Mouse (Mus musculus) neural tube, embryonic 10.5 days (tissue): ENCODE measurements around the gene Thrap3.

ENCODE experiments used
- DNase-seq: peaks from one replicate; pipeline ENCODE4 v3.0.0-alpha.2; 2017; ENCODE audit warnings: low spot score; ENCODE audit errors: extremely low spot score

The Thrap3 gene

DNA sequence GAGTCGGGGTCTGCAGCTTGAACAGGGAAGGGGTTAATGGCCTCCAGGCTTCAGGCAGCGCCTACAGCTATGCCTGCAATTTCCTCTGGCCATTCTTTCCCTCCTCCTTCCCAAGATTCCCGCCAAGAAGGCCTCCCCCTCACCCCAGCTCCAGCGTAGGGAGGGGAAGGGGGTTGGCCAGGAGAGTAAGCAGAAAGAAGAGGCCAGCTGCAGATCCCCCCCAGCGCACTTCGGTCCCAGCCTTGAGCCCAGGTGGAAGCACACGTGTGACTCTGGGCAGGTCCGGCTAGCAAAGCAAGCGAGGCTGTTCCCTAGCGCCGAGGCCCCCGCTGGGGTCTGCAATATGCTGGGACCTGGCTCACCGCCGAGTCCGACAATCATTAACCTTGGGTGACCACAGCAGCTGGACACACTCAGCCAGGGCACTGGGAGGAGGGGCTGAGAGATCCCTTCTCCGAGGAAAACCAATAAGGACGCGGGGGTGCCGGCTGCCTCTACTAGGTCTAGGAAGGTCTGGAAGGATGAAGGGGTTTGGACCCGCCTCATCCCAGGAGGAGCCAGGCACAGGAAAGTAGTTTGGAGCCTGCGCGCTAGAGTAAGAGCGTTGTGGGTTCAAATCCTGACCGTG is 54.9 kb downstream of the Thrap3 start, which contains the start of gene Eva1b:
Gene Eva1b (plus strand): TSS at position 212 of the 628 bp plus-strand sequence.
- DNase-seq, result peak; percentile 86

DNA sequence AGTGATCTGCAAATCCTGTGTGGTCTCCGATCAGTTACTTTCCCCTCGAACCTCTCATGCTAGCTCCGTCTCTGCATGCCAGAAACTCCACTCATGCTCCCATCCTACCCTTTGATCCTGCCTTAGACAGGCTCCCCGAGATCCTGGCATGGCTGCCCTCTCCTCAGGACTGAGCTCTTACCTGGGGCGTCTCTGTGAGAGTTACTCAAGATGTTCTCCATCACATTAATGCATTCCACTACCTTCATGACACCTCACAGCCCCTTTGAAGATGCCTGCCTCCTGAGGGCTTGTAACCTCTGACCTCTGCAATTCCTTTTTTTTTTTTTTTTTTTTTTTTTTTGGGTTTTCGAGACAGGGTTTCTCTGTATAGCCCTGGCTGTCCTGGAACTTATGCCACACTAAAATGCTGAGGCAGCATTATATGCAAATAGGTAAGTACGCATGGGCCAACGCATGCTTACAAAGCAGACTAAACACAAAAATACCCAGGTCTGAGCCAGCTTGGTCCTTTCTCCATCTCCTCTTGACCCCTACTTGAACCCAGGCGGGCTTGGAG is 55.5 kb downstream of the Thrap3 start:
- peak; percentile 41 for DNase-seq

DNA sequence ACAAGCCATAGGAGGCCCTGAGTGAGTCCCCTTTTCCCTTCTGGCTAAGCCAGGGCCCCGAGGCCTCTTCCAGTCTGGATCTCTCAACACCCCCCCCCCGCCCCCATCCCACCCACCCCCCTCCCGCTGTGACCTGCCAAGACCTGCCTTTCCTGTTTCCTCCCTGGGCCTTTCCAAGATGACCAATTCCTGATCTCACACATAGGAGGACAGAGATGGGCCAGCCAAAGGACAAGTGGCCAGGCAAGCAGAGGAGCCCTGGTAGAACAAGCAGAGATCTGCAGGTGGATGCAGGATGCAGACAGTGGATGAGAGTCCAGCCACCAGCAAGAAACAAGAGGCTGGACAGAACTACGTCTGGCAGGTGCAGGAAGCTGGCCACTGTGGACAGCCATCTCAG is 57.2 kb downstream of the Thrap3 start:
- DNase-seq, result no peak

DNA sequence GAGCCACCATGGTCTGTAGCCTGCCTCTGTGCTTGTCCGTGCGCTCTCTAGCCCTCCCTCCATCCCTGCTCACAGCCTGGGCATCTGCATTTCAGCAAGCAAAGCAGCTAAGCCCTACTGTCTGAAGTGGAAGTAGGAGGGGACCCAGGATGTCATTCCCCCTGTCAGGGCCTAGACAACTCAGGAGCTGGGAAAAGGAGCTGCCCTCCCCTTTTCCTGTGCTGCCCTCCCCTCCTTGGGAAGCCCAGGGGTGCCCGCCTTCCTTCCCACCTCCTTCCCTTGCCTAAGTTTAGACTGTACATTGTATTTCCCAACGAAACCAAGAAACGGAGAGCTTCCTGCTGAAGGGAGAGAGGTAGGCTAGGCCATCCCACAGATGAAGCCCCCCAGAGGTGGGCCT is 61.5 kb downstream of the Thrap3 start:
- DNase-seq, result no peak

DNA sequence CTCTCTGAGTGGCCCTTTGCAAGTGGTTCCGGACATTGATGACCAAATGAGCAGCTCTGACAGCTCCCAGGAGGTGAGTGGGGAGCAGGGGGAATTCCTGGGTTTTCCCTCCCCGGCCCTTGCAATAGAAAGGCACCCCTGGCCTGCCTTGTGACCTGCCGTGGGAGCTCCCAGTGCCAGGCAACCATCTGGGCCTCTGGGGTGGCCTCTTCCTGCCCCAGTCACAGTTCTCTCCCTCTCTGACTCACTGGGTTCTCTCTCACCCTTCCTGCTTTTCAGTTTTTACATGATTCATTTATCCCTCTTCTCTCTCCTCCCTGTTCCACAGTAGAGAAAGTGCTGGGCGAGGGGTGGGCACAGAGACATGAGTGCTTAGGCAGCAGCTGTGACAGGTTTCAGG is 64.8 kb downstream of the Thrap3 start:
- no peak for DNase-seq

DNA sequence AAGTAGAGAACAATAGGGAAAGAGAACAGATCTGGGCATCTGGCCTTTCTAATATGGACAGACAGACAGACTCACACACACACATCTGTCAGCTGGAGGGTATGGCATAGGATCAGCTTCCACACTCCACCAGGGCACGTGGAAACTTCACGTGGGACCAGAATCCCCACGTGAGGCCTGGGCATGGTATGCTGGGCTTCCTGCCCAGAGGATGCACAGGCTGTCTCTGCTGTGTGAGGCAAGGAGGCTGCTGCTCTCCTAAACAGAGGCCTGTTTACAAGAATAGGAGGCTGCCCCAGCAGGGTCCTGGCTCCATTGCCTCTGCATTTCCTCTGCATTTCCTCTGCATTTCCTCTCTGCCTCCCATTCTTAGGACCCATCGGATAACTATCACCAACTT is 67.9 kb downstream of the Thrap3 start:
- DNase-seq, result no peak

DNA sequence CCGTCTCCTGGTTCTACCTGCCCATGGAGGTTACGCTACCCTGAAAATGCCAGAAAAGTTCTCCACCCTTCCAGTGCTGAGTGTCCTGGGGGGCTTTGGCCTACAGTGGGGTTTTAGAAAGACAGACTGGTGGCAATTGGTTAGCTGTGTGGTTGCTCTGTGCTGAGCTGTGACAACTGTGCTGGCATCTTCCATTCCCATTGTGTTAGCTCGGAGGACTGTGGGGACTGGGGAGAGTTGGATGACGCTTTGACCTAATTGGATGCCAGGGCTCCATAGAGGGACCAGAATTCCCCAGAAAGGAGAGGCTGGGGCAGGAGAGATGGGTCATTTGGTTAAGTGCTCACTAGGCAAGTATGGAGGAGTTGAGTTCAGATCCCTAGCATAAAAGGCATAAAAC is 68.3 kb downstream of the Thrap3 start:
- no peak for DNase-seq

DNA sequence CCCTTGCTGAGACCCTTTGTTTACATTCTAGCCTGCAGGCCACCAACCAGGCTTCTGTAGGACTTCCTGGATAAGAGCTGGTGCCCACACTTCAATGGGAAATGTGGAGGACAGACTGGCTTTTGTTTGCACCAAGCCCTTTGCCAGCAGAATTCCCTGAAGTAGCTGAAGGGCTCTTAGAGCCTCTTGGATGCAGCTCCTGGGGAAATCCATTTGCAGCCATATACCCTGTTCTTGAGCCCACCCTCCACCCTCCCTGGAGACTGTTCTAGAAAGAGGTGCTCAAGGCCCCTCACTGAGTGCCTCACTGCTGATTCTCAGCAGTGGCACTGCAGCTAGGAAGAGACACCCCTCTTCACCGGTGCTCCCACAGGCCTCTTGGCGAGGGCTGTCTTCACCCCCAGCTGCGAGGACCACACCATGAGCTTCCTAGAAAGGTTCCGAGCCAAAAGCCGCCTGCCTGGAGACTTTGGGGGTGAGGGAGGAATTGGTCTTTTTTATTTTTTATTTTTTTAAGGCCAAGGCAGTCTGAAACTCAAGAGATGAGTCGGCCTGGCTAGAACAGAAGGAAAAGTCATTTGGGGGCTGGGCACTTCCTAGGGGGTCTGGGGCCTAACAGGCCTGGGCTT is 69.8 kb downstream of the Thrap3 start:
- no peak for DNase-seq

DNA sequence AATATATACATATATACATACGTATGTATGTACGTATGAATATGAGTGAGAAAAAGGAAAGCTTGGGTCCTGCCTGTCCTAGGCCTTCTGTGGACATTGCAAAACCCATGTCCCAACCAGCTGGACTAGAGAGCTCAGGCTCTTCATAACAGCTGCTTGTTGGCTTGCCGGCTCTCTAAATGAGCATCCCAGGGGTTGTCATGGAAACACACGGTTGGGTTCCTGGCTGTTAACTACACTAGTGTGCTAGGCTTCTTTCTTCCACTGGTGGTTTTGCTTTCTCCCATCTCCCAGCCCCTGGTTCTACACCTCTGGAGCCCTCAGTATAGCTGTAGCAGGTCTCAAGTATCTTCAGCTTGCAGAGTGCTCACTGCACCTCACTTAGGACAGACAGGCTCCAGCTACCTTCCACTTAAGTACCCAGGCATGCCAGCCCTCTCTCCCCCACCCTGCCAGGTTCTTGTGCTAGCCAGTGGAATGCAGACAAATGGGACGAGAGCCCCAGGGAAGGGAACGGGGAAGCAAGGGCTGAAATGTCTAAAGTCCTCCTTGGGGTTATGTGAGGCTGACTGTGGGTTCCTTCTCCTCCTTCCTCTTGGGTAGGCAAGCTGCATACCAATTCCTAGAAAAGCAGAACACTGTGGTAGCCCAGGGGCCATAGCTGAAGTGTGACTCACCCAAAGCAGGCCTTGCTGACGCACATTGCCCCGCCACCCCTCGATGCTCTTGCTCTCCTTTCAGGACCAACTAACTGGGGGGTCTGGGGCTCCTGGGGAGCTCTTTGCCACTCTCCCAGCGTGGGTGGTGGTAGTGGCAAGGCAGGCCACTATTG is 71.1 kb downstream of the Thrap3 start:
- DNase-seq, result peak; percentile 41

DNA sequence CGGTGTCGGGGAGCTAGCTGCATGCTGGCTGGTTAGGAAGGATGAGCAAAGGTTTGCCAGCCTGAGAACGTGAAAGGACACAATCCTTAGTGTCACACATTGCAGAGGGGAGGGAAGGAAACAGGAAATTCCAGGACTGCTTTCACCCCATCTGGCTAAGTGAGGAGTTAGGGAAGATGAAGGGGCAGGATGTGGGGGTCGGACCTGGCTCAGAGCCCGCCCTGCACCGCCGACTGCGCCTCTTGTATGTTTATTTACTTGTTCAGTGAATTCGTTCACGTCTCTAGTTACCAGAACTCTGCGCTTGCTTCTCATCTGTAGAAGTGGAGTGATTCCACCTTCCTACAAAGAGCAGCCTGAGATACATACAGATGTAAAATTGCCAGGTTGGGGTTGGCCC is 72.1 kb downstream of the Thrap3 start:
- peak; percentile 26 for DNase-seq

DNA sequence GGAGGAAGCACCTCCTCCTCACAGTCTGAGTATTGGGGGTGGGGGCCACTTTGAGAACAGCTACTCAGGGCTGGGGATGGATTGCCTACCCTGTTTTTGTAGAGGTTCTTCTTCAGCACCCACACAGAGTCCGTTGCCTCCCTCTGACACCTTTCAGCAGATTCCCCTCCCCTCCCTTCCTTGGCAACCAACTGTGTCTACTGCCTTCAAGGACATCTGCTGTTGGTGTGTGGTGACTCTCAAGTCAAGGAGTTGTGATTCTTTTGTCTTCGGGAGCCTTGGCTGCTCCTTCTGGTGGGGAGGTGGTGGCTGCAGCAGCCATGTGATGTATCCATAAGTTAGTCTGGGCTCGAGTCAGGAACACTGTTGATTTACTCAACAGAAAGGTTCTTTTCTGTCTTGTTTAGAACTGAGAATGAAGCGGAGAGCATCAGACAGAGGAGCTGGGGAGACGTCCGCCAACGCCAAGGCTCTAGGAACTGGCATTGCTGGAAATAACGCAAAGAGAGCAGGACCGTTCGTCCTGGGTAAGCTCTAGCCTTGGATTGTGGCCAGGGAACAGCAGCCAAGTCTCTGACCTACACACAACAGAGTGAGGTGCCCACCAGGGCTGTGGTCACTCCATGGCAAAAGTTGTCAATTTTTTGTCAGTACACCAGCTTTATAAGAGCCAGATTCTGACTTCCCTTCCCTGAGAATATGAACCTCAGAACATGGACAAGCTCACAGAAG is 79.1 kb downstream of the Thrap3 start:
- no peak for DNase-seq

DNA sequence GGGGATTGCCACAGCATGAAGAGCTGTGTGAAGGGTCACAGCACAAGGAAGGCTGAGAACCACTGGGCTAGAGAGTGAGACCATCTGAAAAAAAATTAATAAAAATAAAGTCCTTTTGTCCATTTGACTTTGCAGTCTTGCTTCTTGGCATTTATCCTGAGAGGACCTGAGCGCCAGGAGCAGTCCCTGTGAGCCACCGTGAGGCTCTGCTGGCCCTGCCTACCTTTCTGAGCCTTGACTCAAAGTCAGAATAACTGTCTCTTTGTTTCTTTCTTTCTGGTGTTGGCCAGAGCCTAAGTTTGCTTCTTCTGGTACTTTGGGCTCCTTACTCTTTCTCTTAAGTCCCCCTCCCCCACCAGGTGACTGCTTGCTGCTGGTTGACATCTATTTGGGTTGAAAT is 82.1 kb downstream of the Thrap3 start:
- no peak for DNase-seq

DNA sequence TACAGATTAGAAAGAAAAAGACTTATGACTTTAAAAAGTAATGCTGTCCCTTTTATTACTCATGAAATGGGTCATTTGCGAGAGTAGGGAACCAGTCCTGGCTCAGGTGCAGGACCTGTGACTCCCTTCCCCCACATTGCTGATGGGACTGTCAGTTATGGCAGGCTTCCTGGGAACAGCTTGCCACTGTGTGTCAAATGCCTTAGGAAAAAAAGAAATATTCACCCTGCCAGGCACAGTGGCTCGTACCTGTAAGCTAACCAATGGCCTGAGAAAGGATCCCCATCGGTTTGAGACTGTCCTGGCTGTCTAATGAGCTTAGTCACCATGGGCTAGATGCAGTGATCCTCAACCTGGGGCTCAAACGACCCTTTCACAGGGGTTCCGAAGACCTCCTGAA is 82.5 kb downstream of the Thrap3 start:
- DNase-seq, result no peak

DNA sequence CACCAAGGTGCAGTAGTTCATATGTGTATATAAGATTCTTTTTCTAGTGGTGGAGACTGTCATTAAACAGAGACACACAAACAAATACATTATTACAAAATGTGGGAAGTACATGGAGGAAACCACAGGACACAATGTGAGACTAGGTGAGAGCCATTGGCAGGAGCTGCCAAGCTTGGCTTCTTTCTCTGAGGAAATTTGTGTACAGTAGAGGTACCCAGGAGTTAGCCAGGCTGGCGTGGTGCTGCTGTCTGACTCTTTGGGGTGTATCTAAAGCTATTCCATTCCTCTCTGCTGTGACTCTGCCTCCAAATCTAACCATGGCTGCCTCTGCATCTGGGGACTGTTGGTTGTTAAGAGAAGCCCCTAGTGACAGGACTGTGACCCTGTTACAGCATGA is 83.5 kb downstream of the Thrap3 start:
- no peak for DNase-seq

DNA sequence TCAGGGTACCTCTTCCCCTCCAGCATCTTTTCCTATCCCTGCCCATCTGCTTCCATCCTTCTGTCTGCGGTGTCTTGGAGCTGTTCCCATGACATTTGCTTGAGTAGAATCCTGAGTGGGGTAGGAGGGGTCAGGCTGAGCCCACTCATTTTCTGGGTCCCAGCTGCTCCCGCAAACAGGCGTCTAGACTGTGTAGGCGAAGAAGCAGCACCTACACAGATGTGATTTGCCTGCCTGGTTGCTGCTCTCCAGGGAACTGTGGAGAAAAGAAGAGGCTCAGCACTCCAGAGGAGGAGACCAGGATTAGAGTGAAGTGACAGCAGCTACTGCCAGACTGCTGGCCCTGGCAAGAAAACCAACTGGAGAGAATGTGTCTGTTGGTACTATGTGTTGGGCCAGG is 83.9 kb downstream of the Thrap3 start:
- no peak for DNase-seq

DNA sequence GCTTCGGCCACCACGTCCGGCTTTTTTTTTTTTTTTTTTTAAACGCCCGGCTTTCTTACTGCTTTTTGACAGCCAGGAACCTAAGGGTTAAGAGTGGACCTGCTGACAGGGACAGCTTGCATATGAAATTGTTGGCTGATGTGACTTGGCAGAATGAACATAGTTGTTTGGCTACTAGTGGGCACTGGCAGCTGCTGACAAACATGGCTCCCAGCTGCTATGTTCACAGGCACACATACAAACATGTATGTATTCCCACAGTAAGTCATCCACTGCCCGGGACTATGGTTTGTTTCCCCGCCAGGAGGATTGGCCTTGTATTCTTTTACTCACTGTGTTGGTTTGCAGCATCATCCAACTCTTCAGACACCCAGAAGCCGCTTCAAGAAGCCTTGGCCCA is 85.4 kb downstream of the Thrap3 start:
- DNase-seq, result no peak

DNA sequence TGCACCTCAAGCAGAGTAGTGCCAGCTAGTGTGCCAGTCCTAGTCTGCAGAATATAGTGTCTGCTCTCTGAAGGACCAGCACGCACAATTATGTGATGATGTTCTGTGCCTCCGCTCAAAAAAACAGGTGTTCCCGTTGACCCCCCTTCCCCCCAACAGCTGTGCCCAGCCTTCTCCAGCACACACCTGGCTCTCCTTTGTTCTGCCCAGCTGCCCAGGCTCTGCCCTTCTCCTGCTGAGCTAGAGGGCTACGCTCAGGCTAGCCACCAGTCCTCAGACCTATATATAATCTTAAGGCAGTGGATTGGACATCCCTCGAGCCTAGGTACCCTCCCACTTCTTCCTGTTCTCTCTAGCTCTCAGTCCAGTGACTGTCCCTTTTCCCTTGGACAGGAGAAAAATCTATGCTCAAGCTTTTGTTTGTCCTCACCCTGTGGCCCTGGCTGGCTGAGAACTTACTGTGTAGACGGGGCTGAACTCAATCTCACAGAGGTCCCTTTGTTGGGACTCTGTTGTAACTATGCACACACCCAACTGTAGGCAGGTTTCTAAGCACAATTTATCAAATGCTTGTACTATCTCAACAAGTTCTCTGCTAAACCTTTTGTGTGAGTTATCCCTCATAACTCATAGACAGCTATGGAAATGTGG is 86.6 kb downstream of the Thrap3 start:
- no peak for DNase-seq

DNA sequence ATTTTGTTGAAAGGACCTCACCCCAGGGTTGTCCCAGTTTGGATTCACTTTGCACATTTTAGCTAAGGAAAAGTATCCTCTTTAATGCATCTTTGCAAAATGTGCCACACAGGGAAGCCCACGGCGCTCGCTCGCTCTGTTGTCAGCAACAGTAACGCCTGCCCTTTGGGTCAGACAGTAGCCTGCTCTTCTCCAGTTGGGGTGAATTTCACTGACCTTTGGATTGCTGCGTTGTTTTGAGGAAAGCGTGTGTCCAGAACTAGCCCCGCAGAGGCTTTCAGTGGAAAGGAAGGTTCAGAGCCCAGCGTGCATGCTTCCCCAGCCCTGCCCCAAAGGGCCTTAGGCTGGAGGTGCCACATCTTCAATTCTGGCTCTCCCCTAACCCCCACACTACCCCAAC is 87.1 kb downstream of the Thrap3 start:
- no peak for DNase-seq
